Mouse (Mus musculus) E14TG2a.4 (cell line): ENCODE results near the gene Mat1a.

Experiments
- CTCF ChIP-seq: conservative IDR thresholded peaks from 2 replicates; pipeline ENCODE4 v1.5.1; 2014; ENCODE audit warnings: low read length
- NANOG ChIP-seq: IDR thresholded peaks from 2 replicates; pipeline ENCODE4 v1.6.1; 2014; ENCODE audit warnings: borderline replicate concordance, low read length, mixed read lengths
- POU5F1 ChIP-seq: IDR thresholded peaks from 2 replicates; pipeline ENCODE4 v1.6.1; 2014; ENCODE audit warnings: low read length, borderline replicate concordance

- TF ChIP-seq CTCF (no peak), POU5F1 (no peak), NANOG (no peak)
Measured at GRCm38 (mm10) chr14:41082408-41082807, 22.4 kb upstream of the Mat1a start.
